Mouse (Mus musculus) embryo, embryonic 9.5 days (tissue): ENCODE measurements around the gene Gm49395.

Experiments used
- DNase-seq: peaks from one replicate; pipeline ENCODE4 v3.0.0-alpha.2; 2017; ENCODE audit errors: extremely low spot score

The Gm49395 gene

GRCm38 (mm10) chr13:115099381-115099780 is 2.3 kb downstream of the Gm49395 start:
- no peak for DNase-seq

DNA sequence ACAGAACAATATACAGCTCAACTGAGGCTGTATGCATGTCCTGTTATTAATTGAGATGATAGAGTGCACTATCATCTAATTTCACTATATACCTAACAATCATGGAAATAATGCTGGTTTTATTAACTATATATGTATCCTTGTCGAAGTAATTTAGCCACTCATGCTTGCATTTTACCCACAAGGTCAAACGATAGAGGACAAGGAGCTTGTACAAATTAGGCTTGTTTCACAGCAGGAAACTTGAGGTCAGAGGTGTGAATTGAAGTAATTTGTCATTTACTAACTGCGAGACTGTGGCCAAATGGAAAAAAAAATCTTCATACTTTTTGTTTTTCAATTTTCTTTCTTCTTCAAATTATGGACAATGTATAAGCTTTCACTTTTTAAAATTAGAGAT is 3.5 kb downstream of the Gm49395 start:
- no peak for DNase-seq

DNA sequence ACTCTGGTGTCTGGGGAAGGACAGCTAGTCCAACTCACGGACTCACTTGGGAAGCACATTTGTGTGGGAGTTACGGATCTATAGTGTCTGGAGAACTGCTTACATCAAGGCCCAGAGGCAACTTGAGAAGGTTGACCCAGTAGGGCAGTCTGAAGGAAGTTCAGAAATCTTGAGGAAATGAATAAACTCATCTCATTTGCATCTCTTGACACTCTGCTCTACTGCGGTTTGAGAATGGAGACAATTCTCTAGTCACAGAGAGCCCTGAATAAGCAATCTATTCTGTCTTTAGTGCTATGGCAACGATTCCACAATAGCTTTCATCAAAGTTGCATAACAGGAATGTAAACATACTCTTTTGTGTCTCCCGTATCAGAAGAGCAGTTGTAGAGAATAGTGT is 4.8 kb downstream of the Gm49395 start:
- no peak for DNase-seq

DNA sequence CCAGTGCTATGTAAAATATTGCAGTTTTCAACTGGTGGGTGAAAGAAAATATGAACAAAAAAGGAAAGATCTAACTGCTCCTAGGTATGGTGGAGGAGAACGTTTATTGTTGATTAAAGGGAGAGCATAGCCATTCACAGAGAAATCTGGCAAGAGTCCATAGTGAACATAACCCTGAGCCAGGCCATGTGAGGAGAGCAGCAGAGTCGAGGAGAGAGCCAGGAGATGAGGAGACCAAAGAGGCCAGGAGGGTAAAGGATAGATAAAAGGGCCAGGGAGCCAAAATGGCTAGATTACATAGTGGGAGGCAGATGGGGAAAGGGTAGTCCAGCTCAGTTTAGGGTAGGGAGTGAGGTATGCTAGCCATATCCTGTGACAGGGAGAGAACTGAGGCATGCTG is 5.5 kb downstream of the Gm49395 start:
- DNase-seq, result no peak

DNA sequence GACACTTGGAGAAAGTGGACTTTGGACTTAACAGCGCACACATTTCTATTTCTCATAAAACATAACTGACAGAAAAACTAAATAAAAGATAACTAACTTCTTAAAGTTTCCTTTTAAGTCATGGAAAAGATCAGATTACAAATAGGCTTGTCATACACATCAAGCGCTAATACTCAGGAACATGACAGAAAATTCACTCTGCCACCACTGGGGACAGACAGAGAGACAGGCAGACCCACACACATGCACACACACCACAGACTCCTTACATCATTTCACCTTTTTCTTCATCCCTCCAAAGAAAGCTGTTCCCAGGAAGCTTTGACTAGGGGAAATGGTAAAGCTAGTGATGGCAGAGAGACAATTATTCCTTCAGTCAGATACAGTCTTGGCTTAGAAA is 6.3 kb downstream of the Gm49395 start:
- no peak for DNase-seq

GRCm38 (mm10) chr13:115091511-115091910 is 10.2 kb downstream of the Gm49395 start:
- peak; percentile 14 for DNase-seq

DNA sequence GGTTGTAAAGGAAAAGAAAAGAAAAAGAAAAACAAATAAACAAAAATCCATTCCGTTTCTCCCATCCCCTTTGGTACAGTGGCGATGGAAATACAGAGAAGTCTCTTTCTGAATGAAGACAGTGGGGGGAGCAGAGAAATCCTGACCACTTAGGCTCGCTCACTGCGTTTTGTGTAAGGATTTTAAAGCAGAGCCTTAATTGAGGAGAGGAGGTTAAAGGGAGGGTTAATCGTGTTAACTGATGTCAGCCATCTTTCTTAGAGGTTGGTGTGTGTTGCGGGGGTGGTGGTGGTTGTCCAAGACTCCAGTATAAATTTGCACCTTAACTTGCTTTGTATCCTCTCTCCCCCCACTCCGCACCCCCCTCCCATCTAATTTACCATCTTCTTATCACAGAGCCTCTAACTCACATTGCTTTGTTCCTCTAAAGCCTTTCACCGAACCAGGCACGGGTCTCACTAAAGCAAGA is 10.7 kb downstream of the Gm49395 start:
- no peak for DNase-seq

DNA sequence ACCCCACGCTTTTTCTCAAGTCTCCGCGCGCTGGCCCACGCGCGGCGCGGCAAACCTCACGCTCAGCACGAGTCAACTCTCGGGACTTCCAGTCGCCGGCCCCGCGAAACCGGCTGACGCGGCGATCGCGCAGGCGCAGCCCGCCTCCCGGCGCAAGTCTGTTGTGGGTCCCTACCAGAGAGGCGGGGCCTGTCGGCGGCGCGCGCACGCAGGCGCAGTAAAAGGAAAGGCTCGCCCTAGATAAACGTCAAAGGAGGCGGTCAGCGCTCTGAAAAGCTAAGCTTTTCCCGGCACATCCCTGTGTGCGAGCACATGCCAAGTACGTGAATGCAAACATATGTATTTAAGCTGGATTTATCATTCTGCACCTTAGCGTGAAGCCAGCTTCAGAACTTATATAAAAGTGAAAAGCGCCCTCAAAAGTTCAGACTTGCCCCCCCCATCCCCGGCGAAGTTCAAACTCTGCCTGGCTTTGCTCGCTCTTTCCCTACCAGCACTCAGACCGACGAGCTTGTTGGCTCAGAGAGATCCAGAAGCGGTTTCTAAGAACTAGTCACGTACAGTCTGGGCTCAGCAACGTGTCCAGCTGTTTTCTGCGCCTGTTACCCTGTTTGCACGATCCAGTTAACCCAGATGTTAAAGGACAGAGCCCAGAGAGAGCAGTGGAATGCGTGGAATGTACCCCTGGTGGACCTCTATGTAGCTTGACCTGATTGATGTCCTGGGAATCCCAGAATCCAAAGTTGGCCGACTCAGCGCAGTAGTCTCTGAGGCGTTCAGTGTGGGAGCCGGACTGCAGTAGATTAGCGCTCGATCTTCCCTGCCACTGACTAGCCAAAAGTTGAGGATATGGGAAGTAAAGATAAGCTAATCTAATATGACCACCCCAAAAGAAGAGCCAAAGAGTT is 11.4 kb downstream of the Gm49395 start, which contains the start of gene Pelo:
Pelo (minus strand) TSS at position 118 of the 908 bp plus-strand sequence.
- peak; percentile 89 for DNase-seq

- DNase-seq, result peak; percentile 48
Observed at GRCm38 (mm10) chr13:115089395-115090025, 12.2 kb downstream of the Gm49395 start.

DNA sequence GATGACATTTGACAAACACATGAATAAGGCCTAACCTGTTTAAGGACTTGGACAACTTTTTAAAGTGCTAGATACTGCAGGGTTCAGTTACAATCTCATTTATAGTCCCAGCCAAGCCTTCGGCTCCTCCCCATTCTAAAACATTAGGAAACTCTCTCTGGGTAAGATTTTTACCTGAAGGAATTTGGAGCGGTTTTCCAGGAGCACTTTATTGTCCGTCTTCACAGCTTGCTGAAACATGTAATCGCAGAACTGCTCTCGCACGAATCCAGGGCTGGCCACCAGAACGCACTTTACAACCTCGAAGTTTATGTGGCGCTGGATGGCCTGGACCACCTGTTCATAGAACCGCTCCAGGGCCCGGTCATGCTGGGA is 12.7 kb downstream of the Gm49395 start:
- DNase-seq, result no peak

GRCm38 (mm10) chr13:115085974-115086373 is 15.7 kb downstream of the Gm49395 start:
- DNase-seq, result no peak

DNA sequence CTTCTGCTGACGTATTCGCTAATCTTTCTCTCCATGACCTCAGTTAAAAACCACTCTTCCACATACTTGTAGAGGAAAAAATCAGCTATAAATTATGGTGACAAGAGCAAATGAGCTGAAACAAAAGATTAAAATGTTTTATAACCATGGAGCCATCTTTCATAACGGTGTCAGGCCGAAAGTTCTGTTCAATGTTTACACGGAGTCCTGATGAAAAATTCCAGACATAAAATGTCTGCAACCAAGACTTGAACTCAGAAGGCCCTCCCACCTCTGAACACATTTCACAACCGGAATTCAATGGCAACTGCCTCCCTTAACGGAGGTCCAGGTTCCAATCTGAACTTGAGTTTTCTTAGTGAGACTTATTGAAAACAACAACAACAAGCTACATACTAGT is 19.4 kb downstream of the Gm49395 start:
- DNase-seq, result no peak

DNA sequence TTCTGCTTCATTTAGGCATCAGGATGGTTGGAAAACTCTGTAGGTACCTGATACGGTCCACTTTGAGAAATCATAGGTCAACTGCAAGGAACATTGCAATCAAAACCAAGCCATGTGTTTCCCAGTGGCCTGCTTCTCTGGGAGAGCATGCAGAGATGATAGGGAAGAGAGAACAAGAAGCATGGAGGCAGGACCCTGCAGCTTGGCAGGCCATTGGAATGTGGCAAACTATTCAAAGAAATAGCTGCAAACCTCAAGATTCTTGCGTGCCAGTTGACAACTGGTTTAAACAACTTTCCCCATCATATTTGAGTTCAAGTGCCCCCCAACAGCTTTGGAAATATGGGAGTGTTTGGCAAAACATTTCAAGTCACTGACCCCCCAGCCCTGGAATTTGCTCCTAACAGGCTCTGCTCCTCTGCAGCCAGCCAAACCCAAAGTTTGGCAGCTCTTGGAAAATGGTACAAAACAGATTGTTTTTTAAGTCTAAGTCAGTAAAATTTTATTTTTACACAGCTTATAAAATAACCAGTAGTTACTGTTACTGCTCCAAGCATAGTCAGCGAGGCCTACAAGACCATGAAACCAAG is 21.6 kb downstream of the Gm49395 start:
- no peak for DNase-seq

DNA sequence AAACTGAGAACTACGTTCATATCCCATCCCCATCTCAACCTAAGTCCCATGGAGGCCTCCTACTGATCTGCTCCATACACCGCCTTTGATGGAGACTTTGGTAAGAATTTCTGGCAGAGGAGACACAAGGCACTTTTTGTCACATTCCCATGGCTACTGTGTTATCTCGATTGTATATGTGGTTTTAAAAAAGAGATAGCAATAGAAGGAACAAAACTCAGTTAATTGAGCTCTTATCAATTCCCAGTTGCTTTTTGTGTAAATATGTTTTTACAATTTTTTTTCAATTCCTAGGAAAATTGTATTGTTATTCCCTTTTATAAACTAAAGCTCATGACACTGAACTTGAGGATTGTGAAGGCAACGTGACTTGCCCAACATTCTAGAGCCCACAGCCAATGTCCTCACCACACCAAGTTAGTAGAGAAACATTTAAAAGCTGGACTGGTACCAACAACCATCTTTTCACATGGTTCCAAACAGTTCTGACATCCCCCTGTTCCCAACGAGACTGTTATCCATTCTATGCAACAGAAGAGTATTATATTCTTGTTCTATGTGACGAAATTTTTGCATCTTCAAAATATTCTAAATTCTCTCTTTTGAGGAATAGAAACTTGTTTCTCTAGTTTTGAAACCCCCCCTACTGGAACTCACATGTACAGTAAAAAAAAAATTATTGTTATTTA is 22.6 kb downstream of the Gm49395 start:
- no peak for DNase-seq

- DNase-seq, result no peak
Observed at GRCm38 (mm10) chr13:115077346-115078134, 24.2 kb downstream of the Gm49395 start.

GRCm38 (mm10) chr13:115072386-115072785 is 29.3 kb downstream of the Gm49395 start:
- no peak for DNase-seq

GRCm38 (mm10) chr13:115071431-115071830 is 30.3 kb downstream of the Gm49395 start:
- DNase-seq, result no peak

DNA sequence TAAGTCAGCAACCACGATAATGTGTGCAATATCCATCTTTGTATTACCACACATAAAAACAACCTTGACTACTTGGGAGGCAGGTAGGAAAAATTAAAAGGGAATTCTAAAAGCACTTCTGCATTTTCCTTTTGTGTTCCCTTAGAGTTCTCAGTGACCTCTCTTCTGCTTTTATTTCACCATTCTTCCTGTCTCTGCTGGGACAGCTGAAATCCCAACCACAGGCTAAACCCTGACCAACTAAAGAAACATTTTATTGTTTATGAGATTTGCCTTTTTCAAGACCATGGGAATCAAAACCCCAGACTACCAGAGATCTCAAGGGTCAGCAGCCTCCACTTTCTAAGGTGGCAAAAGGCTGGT is 33.8 kb downstream of the Gm49395 start:
- no peak for DNase-seq

DNA sequence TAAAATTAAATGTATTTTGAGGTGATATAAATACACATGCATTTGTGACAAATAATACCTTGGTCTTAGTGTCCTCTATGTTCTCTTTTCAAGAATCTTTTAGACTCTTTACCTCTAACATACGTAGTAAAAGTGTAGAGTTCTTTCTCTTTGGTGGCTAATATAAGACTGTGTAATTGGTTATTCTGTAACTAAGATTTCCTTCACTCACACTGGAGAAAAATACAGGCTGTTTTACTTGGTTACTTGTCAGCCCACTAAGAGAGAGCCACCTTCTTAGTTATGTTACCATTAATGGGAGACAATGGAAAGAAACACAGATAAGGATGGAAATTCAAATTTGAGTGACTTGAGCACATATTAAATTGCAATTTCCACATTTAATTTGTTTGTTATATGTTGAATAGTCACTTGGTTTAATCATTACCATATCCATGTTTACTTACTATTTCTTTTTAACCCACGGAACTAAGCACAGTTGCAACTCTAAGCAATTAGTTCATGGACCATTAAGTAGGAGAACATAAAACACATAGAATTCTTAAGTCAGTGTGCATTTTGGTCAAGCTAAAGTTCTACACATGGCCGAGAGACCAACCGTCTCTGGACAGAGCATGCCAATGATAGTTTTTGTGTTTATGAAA is 34.3 kb downstream of the Gm49395 start:
- no peak for DNase-seq

- DNase-seq, result no peak
Observed at GRCm38 (mm10) chr13:115057555-115057954, 44.2 kb downstream of the Gm49395 start.

DNA sequence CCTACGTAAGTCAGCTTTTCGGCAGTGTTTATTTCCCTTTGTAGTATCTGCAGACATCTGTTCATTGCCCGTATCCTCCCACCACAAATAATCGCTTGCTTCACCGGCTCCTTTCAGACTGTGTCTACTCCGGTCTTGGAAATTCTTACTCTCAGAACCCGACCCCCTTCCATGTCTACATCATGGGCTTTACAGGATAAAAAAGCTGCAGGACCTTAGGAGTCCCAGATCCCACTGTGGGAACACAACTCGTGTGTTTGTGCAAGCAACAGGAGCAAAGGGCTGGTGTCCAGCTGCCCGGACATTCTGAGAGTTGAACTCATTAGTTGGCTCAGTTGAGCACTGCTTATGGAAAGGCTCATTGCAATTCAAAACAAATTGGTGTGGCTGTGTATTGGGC is 46.9 kb downstream of the Gm49395 start:
- peak; percentile 23 for DNase-seq
